Mouse (Mus musculus) ovary, postnatal 10 days (tissue): ENCODE measurements at regions not wholly inside any gene's neighbourhood (a gene's known extent, or its start where the extent isn't known, plus 50 kb on each side); places are given as distances from the start of the nearest gene placed in this dataset.
"Not testable (repeated sequence)": the region's sequence is repeated elsewhere in the genome, so short reads cannot be mapped to it uniquely, and the experiment has no call there.

Experiments
- DNase-seq: peaks from one replicate; pipeline ENCODE4 v3.0.0; 2022; ENCODE audit warnings: low spot score

DNA sequence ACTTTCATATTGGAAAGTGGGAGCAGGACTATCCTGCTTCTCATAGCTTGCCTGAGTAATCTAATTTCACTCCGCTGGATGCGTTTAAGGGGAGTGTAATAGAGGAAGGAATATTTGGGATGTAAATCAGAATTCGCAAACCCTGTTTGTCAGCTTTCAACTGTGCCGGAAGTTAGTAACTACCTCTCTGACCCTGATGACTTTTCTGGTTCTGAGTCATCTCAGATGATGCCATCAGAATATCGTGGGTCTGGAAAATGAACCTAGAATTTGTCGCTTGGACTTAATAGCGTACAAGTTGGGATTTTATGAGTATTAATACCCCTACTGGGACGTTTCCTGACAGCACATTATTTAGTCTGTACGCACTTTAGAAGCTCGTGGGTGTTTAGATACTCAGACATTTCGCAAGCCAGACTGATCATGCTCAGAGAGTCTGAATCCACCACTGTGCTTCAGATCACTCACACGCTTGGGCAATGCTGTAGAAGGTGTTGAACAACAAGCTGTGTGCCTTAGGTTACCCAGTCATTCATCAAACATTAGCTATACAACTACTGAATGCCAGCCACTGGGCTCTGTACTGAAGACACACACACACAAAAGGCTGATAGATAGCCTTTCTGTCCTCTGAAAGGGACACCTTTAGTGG, 131.1 kb downstream of the Phlda1 start:
- no peak for DNase-seq

DNA sequence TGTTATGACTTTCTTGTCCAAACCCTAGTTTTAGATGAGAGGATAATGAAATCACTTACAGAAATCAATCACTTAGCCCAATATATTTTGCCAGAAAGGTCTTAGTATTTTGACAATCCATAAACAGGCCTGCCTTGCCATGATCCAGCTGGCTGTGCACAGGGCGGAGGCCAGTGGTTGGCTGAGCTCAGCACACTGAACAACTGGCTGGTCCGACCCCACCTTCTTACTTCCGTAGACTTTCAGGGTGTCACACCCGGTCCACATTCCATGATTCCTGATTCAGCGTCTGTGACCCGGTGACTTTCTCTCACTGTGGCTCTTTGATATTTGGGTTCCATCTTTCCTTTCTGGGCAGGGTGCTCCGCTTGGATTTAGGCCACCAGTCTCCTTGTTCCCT, 133.8 kb downstream of the Phlda1 start:
- DNase-seq, result no peak

DNA sequence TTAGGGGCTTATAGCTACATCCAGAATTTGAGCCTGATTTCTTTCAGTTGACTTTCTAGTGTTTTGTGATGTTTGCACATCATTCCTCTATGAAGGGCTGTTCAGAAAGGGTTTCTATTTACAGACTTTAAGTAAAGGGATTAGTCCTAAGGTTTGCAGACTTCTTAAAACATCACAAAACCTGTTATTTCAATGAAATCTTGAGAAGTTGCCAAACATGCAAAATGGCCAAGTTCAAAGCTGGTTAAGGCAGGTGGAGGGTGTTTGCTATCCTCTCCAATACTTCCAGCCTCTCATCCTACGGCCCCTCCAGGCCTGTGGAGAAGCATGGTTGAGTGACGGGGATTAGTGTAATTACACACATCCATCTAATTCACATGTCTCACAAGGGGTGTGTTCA, 136.6 kb downstream of the Phlda1 start:
- no peak for DNase-seq

DNA sequence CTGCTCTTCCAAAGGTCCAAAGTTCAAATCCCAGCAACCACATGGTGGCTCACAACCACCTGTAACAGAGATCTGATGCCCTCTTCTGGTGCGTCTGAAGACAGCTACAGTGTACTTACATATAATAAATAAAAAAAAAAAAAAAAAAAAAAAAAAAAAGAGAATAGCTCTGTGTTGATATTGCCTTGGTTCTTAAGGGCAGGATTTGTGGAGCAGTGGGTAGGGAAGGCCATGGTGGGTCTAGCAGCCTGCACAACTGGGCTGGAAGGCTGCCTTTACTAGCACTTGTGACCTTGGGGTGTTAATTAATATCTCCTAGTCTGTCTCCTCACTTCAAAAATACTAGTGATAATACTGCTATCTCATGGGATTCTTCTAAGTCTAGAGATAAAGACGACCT, 147.7 kb downstream of the Phlda1 start:
- not testable (repeated sequence) for DNase-seq

DNA sequence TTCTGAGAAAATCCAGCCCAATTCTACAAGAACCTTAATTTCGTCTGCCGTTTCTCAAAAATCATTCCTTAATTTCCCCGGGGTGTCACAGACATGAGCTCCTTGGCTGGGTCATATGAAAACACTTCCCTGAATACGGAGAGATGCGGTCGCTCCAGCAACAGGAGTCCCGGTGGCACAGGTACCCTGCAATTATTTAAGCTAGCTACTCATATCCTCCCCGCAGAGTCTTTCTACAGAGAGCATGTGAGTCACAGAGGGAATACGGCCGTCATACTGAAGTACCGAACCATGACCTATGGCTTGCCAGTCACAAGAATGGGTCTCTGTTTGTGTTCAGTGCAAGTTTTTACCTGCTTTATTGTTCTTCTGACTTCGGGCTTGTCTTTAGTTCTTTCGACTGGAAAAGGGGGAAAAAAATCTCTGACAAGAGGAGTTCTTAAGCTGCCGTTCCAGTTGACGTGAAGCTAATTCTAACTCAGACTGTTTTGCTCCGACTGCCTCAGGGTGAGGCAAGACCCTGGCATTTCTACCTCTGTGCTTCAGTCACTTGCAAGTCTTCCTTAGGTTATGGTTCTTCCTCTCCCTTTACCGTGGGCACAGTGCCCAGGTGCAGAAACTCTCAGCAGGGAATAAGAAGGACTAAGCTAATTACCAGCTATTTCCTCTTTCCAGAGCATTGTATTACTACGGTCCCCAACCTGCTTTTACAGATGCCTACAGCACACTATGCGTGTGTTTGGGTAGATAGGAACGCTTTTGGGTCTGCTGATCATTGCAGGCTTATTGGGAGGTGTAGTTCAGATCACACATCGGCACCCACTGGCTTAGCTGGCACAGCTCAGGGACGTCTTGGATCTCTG, 148.5 kb downstream of the Phlda1 start:
- DNase-seq, result no peak

DNA sequence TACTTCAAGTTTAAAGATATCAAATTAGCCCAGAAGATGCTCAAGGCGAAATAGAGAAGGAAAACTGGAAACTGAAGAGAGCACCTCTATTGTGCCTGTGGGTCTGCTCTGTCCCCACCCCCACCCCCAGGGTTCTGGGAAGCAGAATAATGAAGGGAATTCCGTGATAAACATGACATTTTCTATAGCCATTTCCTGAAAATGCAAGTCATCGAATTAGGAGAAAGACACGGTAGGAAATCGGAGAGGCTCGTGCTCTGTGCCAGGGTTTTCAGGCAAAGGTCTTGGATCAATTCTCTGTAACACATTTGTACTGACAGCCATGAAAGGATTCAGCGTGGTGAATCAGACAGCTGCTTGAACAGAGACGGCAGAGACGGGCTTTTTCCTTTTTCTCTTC, 152.7 kb downstream of the Phlda1 start:
- DNase-seq, result no peak

DNA sequence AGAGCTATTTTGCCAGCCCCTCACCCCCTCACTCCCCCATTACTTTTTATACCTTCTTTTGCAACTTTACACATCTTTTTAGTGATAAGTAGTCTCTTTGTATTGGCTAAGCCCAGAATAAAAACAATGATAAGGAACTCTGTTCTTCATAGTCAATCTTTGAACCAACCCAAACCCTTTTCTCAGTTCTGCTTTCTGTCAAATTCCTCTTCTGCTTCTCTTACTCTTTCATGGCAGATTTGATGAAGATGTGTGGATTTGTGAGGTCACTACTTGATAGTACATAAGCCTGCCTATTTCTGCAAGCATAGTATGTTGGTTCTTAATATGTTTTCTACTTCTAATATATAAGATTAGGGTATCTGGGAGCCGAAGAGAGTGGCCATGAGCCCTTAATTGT, 156.6 kb downstream of the Phlda1 start:
- DNase-seq, result no peak

DNA sequence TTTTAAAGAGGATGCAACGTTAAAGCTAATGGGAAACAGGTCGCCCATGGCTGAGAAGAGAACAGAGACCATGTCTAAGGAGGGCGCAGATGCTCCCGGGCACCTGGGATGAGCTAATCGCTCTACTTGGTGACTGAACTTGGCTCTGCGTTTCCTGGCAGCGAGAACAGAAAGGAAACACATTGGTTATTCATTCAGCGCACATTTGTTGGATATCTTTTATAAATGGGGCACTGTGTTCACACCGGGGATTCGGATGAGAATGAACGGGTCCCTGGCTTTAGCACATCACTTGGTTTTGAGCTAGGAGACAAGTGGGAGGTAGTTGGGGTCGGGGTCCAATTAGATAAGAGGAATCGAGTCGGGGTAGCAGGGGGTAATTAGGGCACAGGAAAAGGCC, 159.7 kb downstream of the Phlda1 start:
- no peak for DNase-seq

DNA sequence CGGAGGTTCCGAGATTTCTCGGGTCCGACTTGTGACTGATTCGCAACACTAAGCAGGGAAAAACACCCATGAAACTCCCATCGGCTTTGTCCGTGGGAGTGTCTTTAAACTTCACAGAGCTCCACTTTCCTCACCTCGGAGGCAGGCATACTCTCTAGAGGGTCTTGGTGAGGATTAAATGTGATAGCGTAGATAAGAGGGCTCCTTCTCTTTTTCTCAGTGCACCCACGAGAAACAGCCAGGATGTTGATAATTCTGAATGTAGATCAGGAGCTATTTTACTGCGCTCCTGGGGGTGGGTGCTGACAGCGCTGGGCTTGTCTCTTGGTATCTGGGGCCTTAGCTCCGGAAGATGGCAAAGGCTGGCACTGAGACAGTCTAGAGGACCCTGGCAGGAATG, 160.9 kb downstream of the Phlda1 start:
- DNase-seq, result no peak

DNA sequence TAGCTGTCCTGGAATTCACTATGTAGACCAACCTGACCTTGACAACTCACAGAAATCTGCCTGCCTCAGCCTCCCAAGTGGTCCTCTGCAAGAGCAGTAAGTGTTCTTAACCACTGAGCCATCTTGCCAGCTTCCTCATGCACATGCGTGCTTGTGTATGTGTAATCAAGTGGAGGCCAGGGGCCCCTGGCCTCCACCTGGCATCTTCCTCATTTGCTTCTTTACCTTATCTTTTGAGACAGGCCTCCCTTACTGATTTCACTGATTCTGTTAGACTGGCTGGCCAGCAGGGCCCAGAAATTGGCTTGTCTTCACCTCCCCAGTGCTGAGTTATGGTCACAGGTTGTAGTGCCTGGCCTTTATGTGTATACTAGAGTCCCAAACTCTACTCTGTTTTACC, 162.6 kb downstream of the Phlda1 start:
- DNase-seq, result no peak

DNA sequence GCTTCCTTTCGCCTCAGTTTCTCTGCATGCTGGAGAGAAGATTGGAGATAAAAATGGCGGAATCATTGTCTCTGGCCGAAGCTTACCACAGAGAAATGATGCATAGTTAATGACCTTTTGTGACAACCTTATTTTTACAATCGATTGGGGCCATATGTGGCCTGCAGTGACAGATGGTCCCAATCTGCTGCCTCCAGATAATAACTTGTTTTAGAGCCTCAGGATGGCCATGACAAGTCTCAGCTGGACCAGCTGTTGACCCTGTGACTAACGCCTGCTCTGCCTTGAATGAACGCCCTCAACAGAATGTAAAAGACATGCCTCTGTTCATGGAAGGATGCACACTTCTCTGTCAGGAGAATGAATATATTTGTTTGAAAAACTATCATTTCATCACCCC, 163.6 kb downstream of the Phlda1 start:
- DNase-seq, result no peak

DNA sequence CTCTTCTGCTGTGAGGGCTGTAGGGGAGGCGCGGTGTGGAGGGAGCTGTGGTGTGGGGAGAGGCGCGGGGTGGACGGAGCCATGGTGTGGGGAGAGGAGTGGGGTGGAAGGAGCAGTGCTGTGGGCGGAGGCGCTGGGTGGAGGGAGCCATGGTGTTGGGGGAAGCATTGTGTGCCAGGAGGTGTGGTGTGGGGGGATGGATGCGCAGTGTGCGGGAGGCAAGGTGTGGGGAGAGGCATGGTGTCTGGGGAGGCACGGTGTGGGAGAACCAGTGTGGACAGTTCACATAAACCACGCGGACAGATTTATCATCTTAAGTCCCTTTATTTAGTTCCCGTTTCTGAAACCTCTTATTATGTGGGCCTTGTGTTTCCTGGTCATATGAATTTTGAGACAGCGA, 164.6 kb downstream of the Phlda1 start:
- no peak for DNase-seq

DNA sequence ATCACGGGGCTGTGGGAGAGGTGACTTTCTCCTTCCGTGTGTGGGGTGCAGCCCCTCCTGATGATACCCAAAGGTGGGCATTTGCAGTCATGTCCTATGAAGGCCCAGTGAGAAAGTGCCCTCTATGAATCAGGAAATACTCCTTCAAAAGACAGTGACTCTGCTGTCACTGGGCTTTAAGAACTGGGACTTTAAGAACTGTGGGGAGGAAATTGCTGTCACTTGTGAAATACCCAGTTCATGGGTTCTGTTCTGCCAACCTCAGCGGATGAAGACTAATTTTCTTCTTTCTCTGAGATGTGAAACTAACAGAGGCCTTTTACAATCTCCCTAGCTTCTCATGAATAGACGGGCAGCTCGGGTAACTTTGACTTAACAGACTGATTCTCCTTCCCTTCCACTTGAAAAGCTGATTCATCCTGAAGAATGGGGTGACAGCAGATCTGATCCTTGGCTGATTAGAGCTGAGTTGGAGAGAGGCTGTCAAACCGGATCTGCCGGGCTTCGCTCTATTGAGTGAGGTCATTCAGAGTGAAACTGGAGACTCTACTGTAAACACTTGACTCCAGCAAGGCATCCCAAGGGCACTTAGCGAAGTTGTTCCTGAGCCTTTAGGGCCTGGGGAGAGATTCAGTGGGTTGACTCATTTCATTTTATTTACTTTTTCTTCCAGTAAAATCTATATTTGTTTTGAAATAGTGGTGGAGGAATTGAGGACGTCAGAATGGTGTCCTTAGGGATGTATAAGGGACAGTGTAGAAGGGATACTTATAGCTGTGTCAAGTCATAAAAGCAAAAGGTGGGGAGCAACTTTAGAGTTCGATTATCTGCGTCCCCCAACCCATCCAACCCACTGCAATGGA, 166.6 kb downstream of the Phlda1 start:
- no peak for DNase-seq

DNA sequence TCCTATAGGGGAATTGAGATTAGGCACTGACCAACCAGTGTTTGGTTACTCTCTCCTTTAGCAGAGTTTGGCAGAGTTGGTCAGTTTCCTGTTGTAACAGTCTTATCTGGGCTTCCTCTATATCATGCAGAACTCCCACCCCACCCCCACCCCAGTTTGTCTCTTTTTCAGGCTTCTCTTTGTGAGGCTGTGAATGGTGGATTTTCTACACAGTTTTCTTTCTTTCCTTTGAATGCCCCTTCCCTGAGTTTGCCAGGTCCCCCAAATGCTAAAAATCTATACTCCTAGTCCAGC, 167.2 kb downstream of the Phlda1 start:
- DNase-seq, result no peak

DNA sequence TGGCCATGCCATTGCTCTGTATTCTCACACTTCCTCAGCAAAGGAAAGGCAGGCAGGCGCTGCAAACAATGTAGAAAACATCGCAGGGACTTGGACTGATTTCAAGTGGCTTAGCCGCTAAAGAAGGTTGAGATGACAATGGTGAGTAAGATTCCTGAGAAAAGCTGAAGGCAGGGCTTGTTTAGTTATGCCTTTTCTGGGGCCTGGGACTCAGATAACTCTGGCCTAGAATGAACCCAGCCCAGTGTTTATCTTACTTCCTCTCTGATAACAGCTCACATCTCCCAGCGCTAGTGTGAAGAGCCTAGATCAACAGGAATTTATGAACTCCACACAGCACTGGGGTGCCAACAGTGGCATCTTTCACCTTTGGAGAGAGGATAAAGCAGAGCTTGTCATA, 170.2 kb downstream of the Phlda1 start:
- DNase-seq, result no peak

DNA sequence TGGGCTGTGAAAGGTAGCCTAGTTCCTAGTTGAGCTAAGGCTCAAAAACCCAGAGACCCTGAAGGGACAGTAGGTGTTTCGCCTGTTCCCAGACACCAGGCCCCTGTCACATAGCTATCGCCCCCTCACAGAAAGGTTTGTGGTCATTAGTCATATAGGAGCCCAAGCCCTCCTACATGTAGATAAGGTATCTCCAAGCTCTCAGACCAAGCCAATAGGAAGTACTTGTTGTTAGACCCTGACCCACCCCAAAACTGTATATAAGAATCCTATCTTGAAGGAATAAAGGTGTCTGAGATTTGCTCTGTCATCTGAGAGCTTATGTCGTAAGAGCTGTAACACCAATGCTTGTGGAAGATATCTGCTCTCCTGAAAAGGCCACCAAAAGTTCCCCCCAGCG, 174.8 kb downstream of the Phlda1 start:
- DNase-seq, result no peak

DNA sequence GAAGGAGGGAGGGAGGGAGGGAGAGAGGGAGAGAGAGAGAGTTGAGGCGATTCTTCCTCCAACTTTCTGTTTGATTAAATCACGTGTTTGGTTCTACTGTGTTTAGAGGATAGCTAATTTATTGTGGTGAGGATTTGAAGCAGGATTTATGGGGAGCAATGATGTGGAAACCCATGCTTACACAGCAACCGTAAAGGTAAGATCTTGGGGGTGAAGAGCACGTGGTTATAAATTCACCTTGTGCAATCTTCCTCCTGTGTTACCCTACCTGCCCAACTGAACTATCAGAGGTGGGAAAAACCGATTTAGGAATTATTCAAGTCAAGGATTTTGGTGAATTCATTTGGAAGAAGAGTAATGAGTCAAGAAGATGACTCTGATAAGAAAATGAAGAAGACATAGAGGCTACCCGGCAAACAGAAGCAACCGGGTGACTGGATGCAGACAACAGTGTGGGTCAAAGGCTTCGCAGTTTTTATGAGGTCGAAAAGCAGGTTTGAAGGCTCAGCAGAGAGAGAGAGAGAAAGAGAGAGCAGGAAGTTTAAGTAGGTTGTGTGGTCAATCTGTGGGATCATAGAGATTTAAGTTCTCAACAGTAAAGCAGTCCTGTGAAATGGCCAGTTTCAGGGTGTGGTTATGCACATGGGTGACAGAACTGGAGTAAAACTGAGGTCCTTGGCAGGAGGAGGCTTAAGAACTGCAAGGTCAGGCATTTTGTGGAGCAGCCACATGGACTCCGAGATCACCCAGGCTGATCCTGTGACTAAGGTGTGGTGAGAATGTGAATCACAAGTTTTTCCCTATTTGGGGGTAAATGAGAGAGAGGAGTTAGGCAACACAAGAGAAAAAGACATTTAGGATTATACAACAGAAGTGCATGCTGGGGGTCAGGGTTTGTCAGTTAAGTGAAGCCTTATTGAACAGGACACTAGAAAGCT, 178.6 kb downstream of the Phlda1 start:
- no peak for DNase-seq

DNA sequence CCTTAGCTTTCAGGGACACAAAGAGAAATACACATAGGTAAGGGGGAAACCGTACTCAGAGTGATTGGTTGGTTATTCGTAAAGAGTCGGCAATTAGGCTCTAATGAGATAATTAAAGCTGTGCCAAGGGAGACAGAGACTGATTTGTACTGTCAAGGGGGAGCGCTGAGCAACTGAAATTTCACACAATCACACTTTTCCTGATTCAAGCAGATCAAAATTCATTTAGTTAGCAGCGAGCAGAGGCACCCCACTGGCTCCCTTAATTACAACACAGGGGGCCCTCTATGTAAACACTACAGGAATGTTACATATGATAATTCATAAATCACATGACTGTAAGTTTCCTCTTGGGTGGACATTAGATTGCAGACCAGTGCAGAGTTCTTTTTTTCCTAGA, 180.5 kb downstream of the Phlda1 start:
- DNase-seq, result no peak

DNA sequence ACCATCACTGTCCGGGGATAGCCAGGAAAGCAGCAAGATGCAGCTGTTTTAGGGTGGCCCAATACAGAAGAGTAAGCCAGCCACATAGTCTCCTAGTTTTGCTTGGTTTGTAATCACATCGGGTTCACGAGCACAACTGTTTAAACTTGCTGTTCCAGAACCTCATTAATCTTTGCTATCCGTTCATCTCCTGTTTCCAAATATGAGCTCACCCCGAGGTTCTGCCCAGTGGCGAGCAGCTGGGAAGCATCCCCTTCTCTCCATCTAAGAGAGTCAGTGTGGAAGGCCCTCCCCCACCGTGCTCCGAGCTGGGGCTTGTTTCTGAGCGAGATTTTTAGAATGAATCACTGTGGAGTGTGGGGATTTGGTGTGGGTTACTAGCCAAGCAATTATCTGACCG, 183.5 kb downstream of the Phlda1 start:
- DNase-seq, result no peak

DNA sequence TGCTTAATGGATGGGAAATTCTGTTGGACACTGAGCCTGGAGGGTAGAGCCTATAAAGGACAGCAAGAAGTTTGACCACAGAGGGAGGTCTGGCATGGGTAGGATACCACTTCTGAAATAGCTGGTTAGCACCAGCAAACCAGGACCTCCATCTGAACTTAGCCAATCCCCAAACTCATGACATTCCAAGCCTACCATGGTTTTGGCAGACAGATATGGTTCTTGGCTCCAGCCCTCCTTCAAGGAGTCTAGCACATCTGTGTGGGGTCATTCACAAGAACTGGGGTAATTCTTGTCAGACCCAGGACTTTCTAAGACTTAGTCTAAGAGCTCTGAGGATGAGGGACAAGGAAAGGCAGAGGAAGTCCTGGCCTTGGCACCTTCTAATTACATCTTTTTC, 187.7 kb downstream of the Phlda1 start:
- no peak for DNase-seq

DNA sequence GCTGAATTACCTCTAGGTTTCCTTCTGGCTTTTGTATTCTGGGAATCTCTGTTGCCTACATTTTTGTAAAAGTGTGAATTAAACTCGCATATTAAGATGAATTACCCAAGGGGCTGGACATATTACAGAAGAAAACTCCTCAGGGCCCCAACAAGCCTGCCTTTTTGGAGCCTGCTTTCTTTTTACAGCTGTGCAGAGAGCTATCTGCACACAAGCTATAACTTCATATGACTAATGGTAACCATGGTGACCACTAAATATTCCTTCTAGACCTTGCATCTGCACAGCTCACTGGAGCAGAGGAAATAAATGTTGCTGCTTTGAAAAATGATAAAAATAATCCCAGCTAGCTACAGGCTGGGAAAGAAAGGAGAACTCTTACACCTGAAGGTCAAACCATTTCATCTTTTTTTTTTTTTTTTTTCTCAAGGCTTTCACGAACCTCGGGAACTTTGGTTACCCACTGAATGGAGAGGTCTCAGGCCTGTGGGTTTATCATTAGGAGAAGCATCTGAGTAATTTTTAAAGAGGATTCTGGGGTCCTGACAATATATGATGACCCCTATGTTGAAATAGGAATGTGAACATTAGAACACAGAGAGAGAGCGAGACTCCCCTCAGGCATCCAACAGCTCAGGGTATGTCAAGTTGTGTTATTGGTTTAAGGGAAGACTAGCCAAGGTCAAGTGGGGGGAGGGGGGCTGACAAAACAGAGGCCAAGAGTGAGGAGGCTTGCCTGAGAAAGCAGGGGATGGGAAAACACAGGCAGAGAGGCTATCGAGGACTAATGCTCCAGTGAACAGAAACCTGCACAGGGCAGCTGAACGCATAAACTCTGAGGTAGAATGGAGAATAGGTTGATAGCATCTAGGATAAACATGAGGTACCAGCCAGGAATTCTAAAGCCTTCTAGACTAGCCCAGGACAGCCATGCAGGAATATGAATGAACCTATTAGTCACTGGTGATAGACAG, 188.4 kb downstream of the Phlda1 start:
- DNase-seq, result no peak
